Mouse (Mus musculus): ENCODE results near the gene 1700012B07Rik. TPM values are rescaled to one million over a fixed set of nuclear protein-coding genes. Genes with fewer than 3 reads are reported as not detected.

1700012B07Rik gene
- polyA plus RNA-seq, 1 experiment from 2014 or later: not detected

DNA sequence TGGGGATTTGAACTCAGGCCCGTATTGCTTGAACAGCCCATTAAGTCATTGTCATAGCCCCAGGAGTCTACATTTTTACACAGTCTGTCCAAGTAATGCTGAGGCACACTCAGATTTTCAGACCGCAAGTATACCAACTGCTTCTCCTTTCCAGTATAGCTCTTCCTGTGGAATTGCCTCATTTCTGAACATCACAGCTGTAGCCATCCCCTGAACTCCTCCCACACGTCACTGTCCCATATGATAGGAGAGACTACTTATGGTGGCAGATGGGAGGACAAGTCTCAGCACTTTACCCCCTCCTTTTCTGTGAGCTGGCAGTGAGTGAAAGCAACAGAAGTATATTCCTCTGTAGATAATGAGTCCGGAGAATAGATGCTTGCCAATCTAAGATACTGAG, 34.3 kb downstream of the 1700012B07Rik start:
- no peaks in the 10 kb centered on the region for H3K36me3 ChIP-seq (ENCODE audit: control insufficient read depth, insufficient read depth, low read length)
- H3K9ac ChIP-seq (ENCODE audit: low read length): no peak overlapping the region
- no peaks in the 10 kb centered on the region for H3K4me1 ChIP-seq (replicated peaks; ENCODE audit: control insufficient read depth, insufficient read depth)
- H3K9me3 ChIP-seq (ENCODE audit: control insufficient read depth, low read length): no peaks in the 10 kb centered on the region
- no peaks in the 10 kb centered on the region for H3K27me3 ChIP-seq (ENCODE audit: control insufficient read depth, insufficient read depth, low read length)
- 87% methylated on average over 4 of the region's 4 CpGs for WGBS
- H3K27ac ChIP-seq (replicated peaks): no peak overlapping the region
- no peak overlapping the region for H3K4me2 ChIP-seq (replicated peaks; ENCODE audit: low read depth)
- no peak for DNase-seq (ENCODE audit: low spot score)
- H3K4me3 ChIP-seq (ENCODE audit: low read depth, low read length): no peak overlapping the region
- TF ChIP-seq CTCF (IDR thresholded peaks at IDR 0.05; ENCODE audit: low read depth) (no peak), EP300 (optimal IDR thresholded peaks at IDR 0.05) (no peak)
- ATAC-seq (ENCODE audit: low FRiP score, low TSS enrichment): no peak

DNA sequence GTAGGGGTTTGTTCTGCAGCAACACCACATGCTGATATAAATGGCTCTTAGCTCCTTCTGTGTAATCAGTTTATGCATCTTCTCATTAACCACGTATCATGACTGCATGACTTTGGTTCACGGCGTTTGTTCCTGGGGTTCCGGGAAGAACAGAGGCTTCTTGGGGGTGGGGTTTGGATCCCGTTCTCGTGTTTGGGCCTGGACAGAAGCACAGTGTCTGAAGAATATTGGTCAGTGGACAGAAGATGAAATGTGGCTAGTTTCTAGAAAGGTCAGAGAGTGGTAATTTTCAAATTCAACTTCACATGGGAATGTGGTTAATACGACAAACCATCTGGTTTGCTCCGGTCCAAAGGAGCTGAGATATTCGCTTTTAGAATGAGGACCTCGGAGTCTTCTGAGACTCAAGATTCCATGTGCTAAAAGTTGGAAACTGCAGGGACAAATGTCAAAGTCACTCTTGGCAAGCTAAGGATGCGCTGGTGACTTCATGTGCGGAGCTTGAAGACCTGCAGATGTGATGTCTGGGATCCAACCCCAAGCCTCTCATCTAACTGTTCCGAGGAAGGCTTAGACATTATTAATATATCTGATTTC, 35.3 kb downstream of the 1700012B07Rik start:
- H3K4me3 ChIP-seq (ENCODE audit: low read depth, low read length): no peak overlapping the region
- H3K9ac ChIP-seq (ENCODE audit: low read length): no peak overlapping the region
- H3K36me3 ChIP-seq (ENCODE audit: control insufficient read depth, insufficient read depth, low read length): no peaks in the 10 kb centered on the region
- H3K4me1 ChIP-seq (replicated peaks; ENCODE audit: control insufficient read depth, insufficient read depth): no peaks in the 10 kb centered on the region
- no peak overlapping the region for H3K4me2 ChIP-seq (replicated peaks; ENCODE audit: low read depth)
- no peaks in the 10 kb centered on the region for H3K9me3 ChIP-seq (ENCODE audit: control insufficient read depth, low read length)
- WGBS: 81% methylated on average over 13 of the region's 13 CpGs
- H3K27me3 ChIP-seq (ENCODE audit: control insufficient read depth, insufficient read depth, low read length): no peaks in the 10 kb centered on the region
- no peak for ATAC-seq (ENCODE audit: low FRiP score, low TSS enrichment)
- TF ChIP-seq CTCF (IDR thresholded peaks at IDR 0.05; ENCODE audit: low read depth) (no peak), EP300 (optimal IDR thresholded peaks at IDR 0.05) (no peak)
- H3K27ac ChIP-seq (replicated peaks): no peak overlapping the region
- DNase-seq (ENCODE audit: low spot score): no peak

DNA sequence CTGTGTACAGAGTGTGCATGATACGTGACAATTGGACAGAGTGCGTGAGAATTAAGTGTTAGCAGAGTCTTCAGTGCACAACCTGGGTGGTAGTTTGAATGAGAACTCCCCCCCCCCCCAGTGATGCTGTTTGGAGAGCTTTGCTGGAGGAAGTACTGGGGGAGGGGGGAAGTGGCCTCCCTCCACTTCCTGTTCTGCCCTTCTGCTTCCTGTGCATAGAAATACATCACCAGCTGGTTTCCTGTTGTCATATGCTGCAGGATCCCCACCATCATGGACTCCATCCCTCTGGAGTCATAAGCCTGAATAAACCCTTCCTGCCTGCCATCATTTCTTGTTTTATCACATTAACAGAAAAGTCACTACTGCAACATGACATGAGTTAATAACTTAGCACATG, 35.9 kb downstream of the 1700012B07Rik start:
- ATAC-seq (ENCODE audit: low FRiP score, low TSS enrichment) (no peak), DNase-seq (ENCODE audit: low spot score) (no peak)
- Histone ChIP-seq H3K4me3 (ENCODE audit: low read depth, low read length) (no peak overlapping the region), H3K9me3 (ENCODE audit: control insufficient read depth, low read length) (no peaks in the 10 kb centered on the region), H3K27ac (replicated peaks) (no peak overlapping the region), H3K36me3 (ENCODE audit: control insufficient read depth, insufficient read depth, low read length) (no peaks in the 10 kb centered on the region), H3K4me2 (replicated peaks; ENCODE audit: low read depth) (no peak overlapping the region), H3K9ac (ENCODE audit: low read length) (no peak overlapping the region), H3K4me1 (replicated peaks; ENCODE audit: control insufficient read depth, insufficient read depth) (no peaks in the 10 kb centered on the region), H3K27me3 (ENCODE audit: control insufficient read depth, insufficient read depth, low read length) (no peaks in the 10 kb centered on the region)
- WGBS: 95% methylated on average over 2 of the region's 2 CpGs
- TF ChIP-seq CTCF (IDR thresholded peaks at IDR 0.05; ENCODE audit: low read depth) (no peak), EP300 (optimal IDR thresholded peaks at IDR 0.05) (no peak)

DNA sequence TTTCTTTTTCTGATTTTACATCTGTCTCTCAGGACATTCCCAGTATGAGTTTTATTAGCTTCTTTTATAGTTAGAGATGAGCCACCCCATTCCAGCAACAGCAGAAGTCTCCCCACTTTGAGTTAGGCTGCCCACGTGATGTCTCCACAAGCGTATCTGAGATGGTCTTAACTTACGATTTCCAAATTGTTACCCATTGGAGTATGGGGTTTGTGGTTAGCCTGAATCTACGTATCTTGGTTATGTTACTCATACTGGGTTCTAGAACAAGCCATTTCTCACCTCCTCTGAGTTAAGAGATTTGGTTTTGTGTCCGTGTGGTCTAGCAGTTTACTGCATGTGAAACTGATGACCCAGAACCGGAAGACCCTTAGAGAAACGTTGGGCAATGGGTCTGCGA, 37.6 kb downstream of the 1700012B07Rik start:
- Histone ChIP-seq H3K4me2 (replicated peaks; ENCODE audit: low read depth) (no peak overlapping the region), H3K9me3 (ENCODE audit: control insufficient read depth, low read length) (no peaks in the 10 kb centered on the region), H3K4me3 (ENCODE audit: low read depth, low read length) (no peak overlapping the region), H3K4me1 (replicated peaks; ENCODE audit: control insufficient read depth, insufficient read depth) (no peaks in the 10 kb centered on the region), H3K27me3 (ENCODE audit: control insufficient read depth, insufficient read depth, low read length) (no peaks in the 10 kb centered on the region), H3K36me3 (ENCODE audit: control insufficient read depth, insufficient read depth, low read length) (no peaks in the 10 kb centered on the region), H3K9ac (ENCODE audit: low read length) (no peak overlapping the region), H3K27ac (replicated peaks) (no peak overlapping the region)
- TF ChIP-seq EP300 (optimal IDR thresholded peaks at IDR 0.05): no peak
- TF ChIP-seq CTCF (IDR thresholded peaks at IDR 0.05; ENCODE audit: low read depth): no peak
- DNase-seq (ENCODE audit: low spot score) (no peak), ATAC-seq (ENCODE audit: low FRiP score, low TSS enrichment) (no peak)
- 87% methylated on average over 8 of the region's 8 CpGs for WGBS

DNA sequence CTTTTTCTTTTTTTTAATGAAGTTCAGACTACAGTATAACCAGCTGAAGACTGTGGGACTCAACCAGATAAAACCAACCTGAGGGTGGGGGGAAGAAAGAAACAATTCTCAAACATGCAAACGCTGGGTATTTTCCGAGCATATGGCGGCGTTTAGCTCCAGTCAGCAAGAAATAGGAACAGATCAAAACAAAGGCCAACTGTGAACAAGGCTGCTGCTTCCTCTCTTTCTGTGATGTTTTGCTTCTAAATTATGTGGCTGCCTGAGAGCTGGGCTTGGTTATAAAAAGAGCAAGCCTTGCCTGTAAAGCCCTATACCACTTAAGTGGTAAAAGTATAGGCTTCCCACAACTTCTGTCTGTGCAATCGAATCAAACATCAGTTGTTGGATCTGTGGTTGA, 42.5 kb downstream of the 1700012B07Rik start:
- Histone ChIP-seq H3K4me1 (replicated peaks; ENCODE audit: control insufficient read depth, insufficient read depth) (no peaks in the 10 kb centered on the region), H3K9ac (ENCODE audit: low read length) (no peak overlapping the region), H3K9me3 (ENCODE audit: control insufficient read depth, low read length) (no peaks in the 10 kb centered on the region), H3K4me3 (ENCODE audit: low read depth, low read length) (no peak overlapping the region), H3K27ac (replicated peaks) (no peak overlapping the region), H3K4me2 (replicated peaks; ENCODE audit: low read depth) (no peak overlapping the region), H3K36me3 (ENCODE audit: control insufficient read depth, insufficient read depth, low read length) (no peaks in the 10 kb centered on the region), H3K27me3 (ENCODE audit: control insufficient read depth, insufficient read depth, low read length) (no peaks in the 10 kb centered on the region)
- DNase-seq (ENCODE audit: low spot score): no peak
- ATAC-seq (ENCODE audit: low FRiP score, low TSS enrichment): no peak
- WGBS: 82% methylated on average over 5 of the region's 5 CpGs
- TF ChIP-seq CTCF (IDR thresholded peaks at IDR 0.05; ENCODE audit: low read depth): no peak
- TF ChIP-seq EP300 (optimal IDR thresholded peaks at IDR 0.05): no peak

DNA sequence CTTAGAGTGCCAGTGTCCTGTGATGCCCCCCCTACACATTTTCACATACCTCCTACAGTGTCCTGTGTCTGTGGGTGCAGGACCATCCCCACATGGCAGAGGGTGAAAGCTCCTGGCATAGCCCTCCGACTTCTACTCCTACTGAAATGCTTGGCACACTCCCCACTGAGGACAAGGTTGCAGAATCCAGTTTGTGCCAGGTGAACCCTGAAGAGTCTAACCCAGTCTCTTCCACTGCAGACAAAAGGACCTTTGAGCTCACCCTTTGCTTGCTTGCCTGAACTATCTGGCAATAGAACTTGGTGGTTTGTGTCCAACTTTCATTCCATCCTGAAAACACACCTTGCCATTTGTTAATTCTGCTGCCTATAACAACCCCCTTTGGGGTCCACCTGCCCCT, 56.5 kb downstream of the 1700012B07Rik start:
- Histone ChIP-seq H3K36me3 (ENCODE audit: control insufficient read depth, insufficient read depth, low read length) (no peaks in the 10 kb centered on the region), H3K9ac (ENCODE audit: low read length) (no peak overlapping the region), H3K9me3 (ENCODE audit: control insufficient read depth, low read length) (no peaks in the 10 kb centered on the region), H3K4me2 (replicated peaks; ENCODE audit: low read depth) (no peak overlapping the region), H3K4me3 (ENCODE audit: low read depth, low read length) (no peak overlapping the region), H3K27ac (replicated peaks) (no peak overlapping the region), H3K4me1 (replicated peaks; ENCODE audit: control insufficient read depth, insufficient read depth) (no peaks in the 10 kb centered on the region), H3K27me3 (ENCODE audit: control insufficient read depth, insufficient read depth, low read length) (no peaks in the 10 kb centered on the region)
- TF ChIP-seq EP300 (optimal IDR thresholded peaks at IDR 0.05) (no peak), CTCF (IDR thresholded peaks at IDR 0.05; ENCODE audit: low read depth) (no peak)
- ATAC-seq (ENCODE audit: low FRiP score, low TSS enrichment) (no peak), DNase-seq (ENCODE audit: low spot score) (no peak)
- 95% methylated on average over 1 of the region's 1 CpGs for WGBS
